Mouse (Mus musculus) heart, embryonic 13.5 days (tissue): ENCODE measurements around the gene Ankrd13d. TPM values are rescaled to one million over a fixed set of nuclear protein-coding genes. Genes with fewer than 3 reads are reported as not detected.

Experiments used
- ATAC-seq: fragments of 200-750 bp; cut with Nextera tagmentation; 2 replicates; pipeline ENCODE4 v1.8.0; 2017; ENCODE audit warnings: moderate TSS enrichment; ENCODE audit not compliant: insufficient number of reproducible peaks, low FRiP score, low TSS enrichment; ENCODE audit errors: extremely low read depth
- H3K27ac ChIP-seq: fragments of 300-500 bp; sonication (generic); replicated peaks from 2 replicates; pipeline ENCODE4 v1.5.1; 2015; ENCODE audit warnings: moderate library complexity, mild to moderate bottlenecking, inconsistent platforms
- H3K27me3 ChIP-seq: fragments of 300-500 bp; sonication (generic); replicated peaks from 2 replicates; pipeline ENCODE4 v1.6.1; 2015; ENCODE audit warnings: mild to moderate bottlenecking, inconsistent platforms
- H3K36me3 ChIP-seq: fragments of 300-500 bp; sonication (generic); 2 replicates; pipeline ENCODE4 v1.6.1; 2015; ENCODE audit warnings: mild to moderate bottlenecking, inconsistent platforms
- H3K4me1 ChIP-seq: fragments of 300-500 bp; sonication (generic); 2 replicates; pipeline ENCODE4 v1.6.1; 2015; ENCODE audit warnings: inconsistent platforms
- H3K4me2 ChIP-seq: fragments of 300-500 bp; sonication (generic); 2 replicates; pipeline ENCODE4 v1.6.1; 2015; ENCODE audit warnings: inconsistent platforms, mild to moderate bottlenecking, moderate library complexity
- H3K4me3 ChIP-seq: fragments of 300-500 bp; sonication (generic); 2 replicates; pipeline ENCODE4 v1.5.1; 2015; ENCODE audit warnings: moderate library complexity, mild to moderate bottlenecking, inconsistent platforms
- H3K9ac ChIP-seq: fragments of 300-500 bp; sonication (generic); 2 replicates; pipeline ENCODE4 v1.6.1; 2015; ENCODE audit warnings: inconsistent platforms, mild to moderate bottlenecking, moderate library complexity
- H3K9me3 ChIP-seq: fragments of 300-500 bp; sonication (generic); 2 replicates; pipeline ENCODE4 v1.6.1; 2016; ENCODE audit warnings: inconsistent platforms
- WGBS: fragments of 180-500 bp; shearing (Covaris S2); methylation state at CpG from one replicate; pipeline ENCODE4 v1.1.7; 2015; ENCODE audit warnings: mixed read lengths; 5-methylcytosine and 5-hydroxymethylcytosine counted together
- polyA plus RNA-seq: library from polyadenylated mRNA; unstranded; fragments of >200 nt; fragmentation: Nextera tagmentation; extraction: Ambion mirVana; gene quantifications from 2 replicates; pipeline ENCODE4 v1.2.1, GENCODE M21; 2015

Ankrd13d gene
- polyA plus RNA-seq, 1 experiment from 2014 or later, result 1.6 TPM

- Histone ChIP-seq H3K9ac (peak overlapping the region; percentile 62), H3K4me2 (peak overlapping the region; percentile 82), H3K27me3 (no peaks in the 10 kb centered on the region), H3K4me3 (peak overlapping the region; percentile 27), H3K27ac (peak overlapping the region; percentile 85), H3K9me3 (no peaks in the 10 kb centered on the region), H3K4me1 (peaks cover 75% of the 10 kb centered on the region), H3K36me3 (peaks cover 15% of the 10 kb centered on the region)
- 51% methylated on average over 11 of the region's 11 CpGs for WGBS
- no peak for ATAC-seq
Measured at GRCm38 (mm10) chr19:4300852-4301734, 18.2 kb upstream of the Ankrd13d start.

- ATAC-seq, result no peak
- H3K4me1 ChIP-seq, result peaks cover 74% of the 10 kb centered on the region
- WGBS, result 48% methylated on average over 7 of the region's 7 CpGs
Measured at GRCm38 (mm10) chr19:4300271-4300704, 17.4 kb upstream of the Ankrd13d start.

GRCm38 (mm10) chr19:4299574-4300270 is 16.8 kb upstream of the Ankrd13d start:
- peaks cover 69% of the 10 kb centered on the region for H3K4me1 ChIP-seq
- H3K36me3 ChIP-seq, result peaks cover 18% of the 10 kb centered on the region
- peak overlapping the region; percentile 46; the same call in 1 of the 2 replicates for H3K27ac ChIP-seq
- ATAC-seq, result no peak
- no peak overlapping the region for H3K4me3 ChIP-seq
- H3K27me3 ChIP-seq, result no peaks in the 10 kb centered on the region
- no peak overlapping the region for H3K4me2 ChIP-seq
- no peak overlapping the region for H3K9ac ChIP-seq
- WGBS, result 73% methylated on average over 6 of the region's 6 CpGs
- H3K9me3 ChIP-seq, result no peaks in the 10 kb centered on the region

More at GRCm38 (mm10) chr19:4300271-4300704, 17.4 kb upstream of the Ankrd13d start:
- H3K4me3 ChIP-seq, result no peak overlapping the region
- H3K9me3 ChIP-seq, result no peaks in the 10 kb centered on the region
- H3K4me2 ChIP-seq, result no peak overlapping the region
- H3K27ac ChIP-seq, result peak overlapping the region; percentile 46; the same call in 1 of the 2 replicates
- peaks cover 18% of the 10 kb centered on the region for H3K36me3 ChIP-seq
- H3K27me3 ChIP-seq, result no peaks in the 10 kb centered on the region
- H3K9ac ChIP-seq, result no peak overlapping the region

DNA sequence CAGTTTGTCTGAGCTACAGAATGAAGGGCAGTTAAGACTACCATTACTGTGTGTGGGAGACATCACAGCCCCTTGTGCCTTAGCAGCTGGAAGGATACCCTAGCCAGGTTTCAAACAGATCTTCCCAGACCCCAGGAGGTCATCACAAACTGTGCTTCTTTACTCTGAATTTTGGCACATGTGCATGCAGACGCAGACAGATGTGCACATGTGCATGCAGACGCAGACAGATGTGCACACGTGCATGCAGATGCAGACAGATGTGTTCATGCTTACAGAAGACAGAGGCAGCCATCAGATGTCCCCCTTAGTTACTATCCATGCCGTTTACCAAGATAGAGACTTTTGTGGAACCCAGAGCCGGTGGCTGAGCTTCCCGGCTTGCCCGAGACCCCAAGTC is 16.2 kb upstream of the Ankrd13d start:
- ATAC-seq, result no peak
- WGBS, result 88% methylated on average over 7 of the region's 7 CpGs
- Histone ChIP-seq H3K27me3 (no peaks in the 10 kb centered on the region), H3K9ac (no peak overlapping the region), H3K27ac (no peak overlapping the region), H3K4me2 (no peak overlapping the region), H3K36me3 (peaks cover 18% of the 10 kb centered on the region), H3K4me3 (no peak overlapping the region), H3K4me1 (peaks cover 66% of the 10 kb centered on the region), H3K9me3 (no peaks in the 10 kb centered on the region)

DNA sequence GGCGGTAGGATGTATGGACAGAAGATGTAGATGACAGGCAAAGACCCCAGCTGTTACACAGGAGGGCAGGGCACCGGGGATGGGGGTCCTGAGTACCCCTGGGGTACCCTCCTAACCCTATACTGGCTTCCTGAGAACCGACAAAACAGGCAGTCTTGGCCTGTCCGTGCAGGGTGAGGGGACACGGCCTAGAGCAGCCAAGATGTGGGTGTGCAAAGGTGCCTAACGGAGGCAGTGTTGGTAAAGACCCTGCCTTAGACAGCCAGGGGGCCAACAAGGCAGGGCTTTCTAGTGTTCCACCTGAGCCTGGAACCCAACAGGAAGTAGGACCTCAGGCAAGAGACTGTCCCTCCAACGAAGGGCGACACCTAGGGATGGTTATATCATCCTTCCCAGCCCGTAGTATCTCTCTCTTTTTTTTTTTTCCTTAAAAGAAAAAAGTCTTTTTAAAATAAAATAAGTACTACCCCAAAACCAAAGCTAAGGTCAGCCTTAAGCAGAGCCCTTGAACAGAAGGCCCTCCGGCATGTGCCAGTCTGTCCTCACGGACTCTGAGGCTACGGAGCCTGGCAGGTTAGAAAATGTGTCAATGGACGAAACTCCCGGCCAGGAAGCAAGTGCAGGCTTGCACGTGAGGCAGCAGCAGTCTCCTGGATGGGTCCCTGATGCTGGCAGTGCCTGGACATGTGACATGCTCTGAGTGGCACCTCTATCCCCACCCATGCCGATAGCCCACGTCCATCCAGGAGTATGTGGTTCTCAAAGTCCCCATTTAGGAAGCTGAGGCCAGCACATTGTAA is 15.6 kb upstream of the Ankrd13d start:
- no peaks in the 10 kb centered on the region for H3K27me3 ChIP-seq
- no peak overlapping the region for H3K4me3 ChIP-seq
- H3K27ac ChIP-seq, result no peak overlapping the region
- H3K36me3 ChIP-seq, result peaks cover 18% of the 10 kb centered on the region
- no peak for ATAC-seq
- H3K9ac ChIP-seq, result no peak overlapping the region
- WGBS, result 84% methylated on average over 17 of the region's 17 CpGs
- H3K9me3 ChIP-seq, result no peaks in the 10 kb centered on the region
- H3K4me2 ChIP-seq, result no peak overlapping the region
- peaks cover 60% of the 10 kb centered on the region for H3K4me1 ChIP-seq

- peaks cover 54% of the 10 kb centered on the region for H3K4me1 ChIP-seq
Measured at GRCm38 (mm10) chr19:4297851-4298250, 14.9 kb upstream of the Ankrd13d start.

GRCm38 (mm10) chr19:4296611-4297010 is 13.7 kb upstream of the Ankrd13d start:
- WGBS, result 84% methylated on average over 2 of the region's 2 CpGs
- no peak for ATAC-seq
- peaks cover 35% of the 10 kb centered on the region for H3K36me3 ChIP-seq

More at GRCm38 (mm10) chr19:4297851-4298250, 14.9 kb upstream of the Ankrd13d start:
- Histone ChIP-seq H3K4me2 (no peak overlapping the region), H3K36me3 (peaks cover 22% of the 10 kb centered on the region), H3K9ac (no peak overlapping the region), H3K27me3 (no peaks in the 10 kb centered on the region), H3K4me3 (no peak overlapping the region), H3K27ac (no peak overlapping the region), H3K9me3 (no peaks in the 10 kb centered on the region)
- WGBS, result 89% methylated on average over 5 of the region's 5 CpGs
- no peak for ATAC-seq

GRCm38 (mm10) chr19:4295391-4295790 is 12.5 kb upstream of the Ankrd13d start:
- H3K36me3 ChIP-seq, result peaks cover 47% of the 10 kb centered on the region
- no peak for ATAC-seq
- H3K4me1 ChIP-seq, result peaks cover 29% of the 10 kb centered on the region
- H3K4me2 ChIP-seq, result no peak overlapping the region
- WGBS, result 79% methylated on average over 4 of the region's 4 CpGs
- H3K9me3 ChIP-seq, result no peaks in the 10 kb centered on the region
- no peak overlapping the region for H3K4me3 ChIP-seq
- H3K9ac ChIP-seq, result no peak overlapping the region
- H3K27me3 ChIP-seq, result no peaks in the 10 kb centered on the region
- no peak overlapping the region for H3K27ac ChIP-seq

More at GRCm38 (mm10) chr19:4296611-4297010, 13.7 kb upstream of the Ankrd13d start:
- Histone ChIP-seq H3K27ac (no peak overlapping the region), H3K9me3 (no peaks in the 10 kb centered on the region), H3K4me1 (peaks cover 41% of the 10 kb centered on the region), H3K27me3 (no peaks in the 10 kb centered on the region), H3K9ac (no peak overlapping the region), H3K4me2 (no peak overlapping the region), H3K4me3 (no peak overlapping the region)

DNA sequence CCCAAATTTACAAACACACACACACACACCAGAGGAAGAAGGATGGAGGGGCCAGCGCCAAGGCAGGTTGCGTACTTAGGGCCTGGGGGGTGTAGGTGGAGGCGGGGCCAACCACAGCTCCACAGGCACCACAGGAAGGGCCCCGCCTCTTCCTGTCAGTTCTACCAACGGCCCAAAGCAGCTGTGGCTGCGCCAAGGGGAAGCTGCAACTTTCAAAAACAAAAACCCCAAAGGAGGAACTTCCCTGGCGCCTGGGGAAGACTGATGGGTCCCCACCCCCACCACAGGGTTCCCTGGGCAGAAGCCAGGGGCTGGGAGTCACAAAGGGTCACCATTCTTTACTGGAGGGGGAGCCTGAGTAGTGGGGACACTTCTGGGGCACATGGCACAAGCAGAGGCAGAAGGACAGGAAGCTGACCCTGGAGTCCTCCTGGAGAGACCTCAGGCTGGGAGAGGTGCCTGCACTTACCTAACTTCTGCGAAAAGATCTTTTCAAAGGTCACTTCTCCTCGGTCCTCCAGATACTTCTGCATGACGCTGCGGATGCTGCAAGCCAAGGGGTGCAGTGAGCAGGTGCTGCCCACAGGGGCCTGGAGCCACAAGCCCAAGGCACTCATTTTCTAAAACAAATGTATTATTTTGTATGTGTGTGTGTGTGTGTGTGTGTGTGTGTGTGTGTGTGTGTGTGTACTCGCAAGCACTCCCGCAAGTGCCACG is 11.6 kb upstream of the Ankrd13d start:
- H3K4me1 ChIP-seq, result peaks cover 21% of the 10 kb centered on the region; the same call in 1 of the 2 replicates
- H3K27ac ChIP-seq, result peak overlapping the region; percentile 58
- H3K36me3 ChIP-seq, result peaks cover 55% of the 10 kb centered on the region
- H3K9me3 ChIP-seq, result no peaks in the 10 kb centered on the region
- peak overlapping the region; percentile 7; the same call in 1 of the 2 replicates for H3K4me2 ChIP-seq
- H3K9ac ChIP-seq, result no peak overlapping the region
- H3K4me3 ChIP-seq, result no peak overlapping the region
- WGBS, result 58% methylated on average over 14 of the region's 14 CpGs
- no peaks in the 10 kb centered on the region for H3K27me3 ChIP-seq
- ATAC-seq, result no peak

DNA sequence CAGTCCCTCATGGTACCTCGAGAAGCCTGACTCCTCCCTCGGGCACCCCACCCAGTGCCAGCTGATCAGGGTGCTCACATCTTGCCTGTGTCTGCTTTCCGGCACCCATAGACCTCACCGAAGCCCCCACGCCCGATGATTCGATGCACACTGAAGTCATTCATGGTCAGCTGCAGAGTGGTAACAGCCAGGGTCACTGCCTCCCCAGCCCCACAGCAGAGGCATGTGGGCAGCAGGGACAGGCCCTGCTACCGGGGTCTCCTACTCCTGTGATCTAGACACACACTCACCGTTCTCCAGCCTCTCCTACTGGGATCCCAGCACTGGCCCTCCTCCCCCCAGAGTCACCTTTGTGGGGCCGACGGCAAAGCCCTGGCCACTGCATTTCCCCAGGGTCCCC is 8.2 kb upstream of the Ankrd13d start:
- no peak for ATAC-seq
- Histone ChIP-seq H3K36me3 (peaks cover 75% of the 10 kb centered on the region), H3K4me2 (no peak overlapping the region), H3K4me3 (no peak overlapping the region), H3K27me3 (no peaks in the 10 kb centered on the region), H3K4me1 (peaks cover 4% of the 10 kb centered on the region; the same call in 1 of the 2 replicates), H3K9ac (no peak overlapping the region), H3K9me3 (no peaks in the 10 kb centered on the region), H3K27ac (no peak overlapping the region)
- 89% methylated on average over 11 of the region's 11 CpGs for WGBS
